Mouse (Mus musculus) myocyte (in vitro differentiated cells): Measurements from ENCODE around the gene Angel1. TPM values are rescaled to one million over a fixed set of nuclear protein-coding genes. Genes with fewer than 3 reads are reported as not detected.

Source experiments
- H3K27me3 ChIP-seq: one replicate; pipeline ENCODE4 v1.6.1; 2011; ENCODE audit not compliant: control insufficient read depth, insufficient read depth, insufficient read length
- H3K36me3 ChIP-seq: one replicate; pipeline ENCODE4 v1.6.1; 2011; ENCODE audit not compliant: control insufficient read depth, insufficient read depth
- H3K4me2 ChIP-seq: one replicate; pipeline ENCODE4 v1.6.1; 2011; ENCODE audit warnings: low read depth, control low read depth
- H3K4me3 ChIP-seq: one replicate; pipeline ENCODE4 v1.5.1; 2011; ENCODE audit warnings: mild to moderate bottlenecking, control low read depth, moderate library complexity
- H3K79me2 ChIP-seq: one replicate; pipeline ENCODE4 v1.6.1; 2011; ENCODE audit not compliant: control insufficient read depth, insufficient read depth
- H3ac ChIP-seq: one replicate; pipeline ENCODE4 v1.6.1; 2011; ENCODE audit not compliant: control insufficient read depth, insufficient read length
- CEBPB ChIP-seq: IDR thresholded peaks from 2 replicates; pipeline ENCODE4 v1.6.1; 2011; ENCODE audit warnings: mild to moderate bottlenecking, moderate library complexity; ENCODE audit not compliant: poor library complexity, insufficient read depth, severe bottlenecking
- E2F4 ChIP-seq: IDR thresholded peaks from one replicate; pipeline ENCODE4 v1.6.1; 2011; ENCODE audit warnings: mild to moderate bottlenecking, control low read depth, moderate library complexity; ENCODE audit not compliant: insufficient read depth
- MAX ChIP-seq: IDR thresholded peaks from one replicate; pipeline ENCODE4 v1.6.1; 2011; ENCODE audit warnings: low read depth, mild to moderate bottlenecking, control low read depth
- MYOD1 ChIP-seq, 3 experiments: IDR thresholded peaks; one replicate each; pipeline ENCODE4 v1.6.1; 2011; ENCODE audit warnings: control low read depth in 2 of 3, low read depth in 2 of 3, mild to moderate bottlenecking in 2 of 3, moderate library complexity in 1 of 3; ENCODE audit not compliant: insufficient read length in 2 of 3, control insufficient read depth in 1 of 3
- MYOG ChIP-seq, 3 experiments: IDR thresholded peaks; one replicate each; pipeline ENCODE4 v1.6.1; 2011; ENCODE audit warnings: control low read depth in 2 of 3, low read depth in 2 of 3, mild to moderate bottlenecking in 2 of 3; ENCODE audit not compliant: insufficient read length in 2 of 3, control insufficient read depth in 1 of 3, insufficient read depth in 1 of 3
- POLR2A ChIP-seq: IDR thresholded peaks from one replicate; pipeline ENCODE4 v1.6.1; 2011; ENCODE audit warnings: low read depth, mild to moderate bottlenecking, control low read depth, moderate library complexity; ENCODE audit not compliant: insufficient read length
- POLR2AphosphoS2 ChIP-seq: IDR thresholded peaks from one replicate; pipeline ENCODE4 v1.6.1; 2011; ENCODE audit warnings: low read depth, control low read depth; ENCODE audit not compliant: insufficient read length
- REST ChIP-seq: IDR thresholded peaks from one replicate; pipeline ENCODE4 v1.6.1; 2011; ENCODE audit warnings: mild to moderate bottlenecking, control low read depth, moderate library complexity; ENCODE audit not compliant: insufficient read depth, insufficient read length
- SRF ChIP-seq: IDR thresholded peaks from one replicate; pipeline ENCODE4 v1.6.1; 2011; ENCODE audit warnings: low read depth; ENCODE audit not compliant: control insufficient read depth, insufficient read length
- TCF12 ChIP-seq: IDR thresholded peaks from one replicate; pipeline ENCODE4 v1.6.1; 2011; ENCODE audit warnings: mild to moderate bottlenecking, control low read depth; ENCODE audit not compliant: poor library complexity, insufficient read depth, severe bottlenecking
- TCF3 ChIP-seq: IDR thresholded peaks from one replicate; pipeline ENCODE4 v1.6.1; 2011; ENCODE audit warnings: low read depth, control low read depth; ENCODE audit not compliant: insufficient read length
- USF1 ChIP-seq: IDR thresholded peaks from one replicate; pipeline ENCODE4 v1.6.1; 2011; ENCODE audit warnings: low read depth, mild to moderate bottlenecking, control low read depth, moderate library complexity
- polyA plus RNA-seq: library from polyadenylated mRNA; unstranded; fragments of >200 nt; fragmentation: generic; extraction: Trizol; gene quantifications from one replicate; pipeline ENCODE4 v1.2.1, GENCODE M21; 2012; ENCODE audit warnings: missing spikeins

Gene Angel1
- polyA plus RNA-seq, 1 experiment, result 3.0 TPM

DNA sequence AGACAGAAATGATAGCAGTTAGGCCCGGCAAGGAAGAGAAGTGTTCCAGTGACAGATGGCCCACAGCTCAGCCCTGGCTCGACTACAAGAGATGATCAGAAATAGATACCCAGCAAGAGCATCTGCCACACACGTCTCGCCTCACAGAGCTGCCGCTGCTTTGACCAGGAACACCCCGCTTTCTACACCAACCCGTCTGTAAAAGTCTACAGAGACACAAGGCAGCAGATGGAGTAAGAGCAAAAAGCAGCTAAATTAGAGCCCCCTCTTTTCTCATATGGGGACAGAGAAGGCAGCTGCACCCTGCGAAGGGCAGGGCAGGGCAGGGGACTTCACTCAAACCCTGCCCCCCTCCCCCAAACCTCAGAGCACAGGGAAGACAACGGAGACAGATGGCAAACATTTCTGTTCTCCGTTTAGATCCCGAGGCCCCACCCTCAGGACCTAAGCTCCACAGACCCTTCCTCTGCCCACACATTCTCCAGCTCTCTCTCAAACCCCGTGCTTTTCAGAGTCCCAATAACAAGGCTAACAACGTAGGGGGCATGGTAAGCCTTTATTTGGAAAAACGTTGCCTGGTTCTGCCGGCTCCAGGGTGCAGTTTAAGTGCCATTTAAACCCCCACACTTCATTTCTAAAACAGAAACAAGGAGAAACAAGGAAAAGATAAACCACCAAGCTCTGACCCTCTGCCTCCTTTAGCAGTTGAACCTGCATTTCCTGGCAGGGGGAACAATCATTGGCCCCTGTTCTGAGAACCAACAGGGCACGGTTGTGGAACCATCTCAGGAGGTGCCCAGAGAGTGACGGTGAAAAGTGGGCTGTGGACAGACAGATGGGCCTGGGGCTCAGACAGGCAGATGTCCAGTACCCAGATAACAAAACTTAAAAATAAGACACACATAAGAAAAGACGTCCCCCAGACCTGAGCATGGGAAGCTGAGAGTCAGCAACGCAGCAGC lies 26.0 kb downstream of the Angel1 start:
- H3K4me3 ChIP-seq, result no peak overlapping the region
- no peaks in the 10 kb centered on the region for H3K36me3 ChIP-seq
- no peaks in the 10 kb centered on the region for H3K27me3 ChIP-seq
- no peaks in the 10 kb centered on the region for H3K79me2 ChIP-seq
- TF ChIP-seq MAX (no peak), POLR2A (no peak)
- H3K4me2 ChIP-seq, result no peak overlapping the region
- H3ac ChIP-seq, result no peak overlapping the region

DNA sequence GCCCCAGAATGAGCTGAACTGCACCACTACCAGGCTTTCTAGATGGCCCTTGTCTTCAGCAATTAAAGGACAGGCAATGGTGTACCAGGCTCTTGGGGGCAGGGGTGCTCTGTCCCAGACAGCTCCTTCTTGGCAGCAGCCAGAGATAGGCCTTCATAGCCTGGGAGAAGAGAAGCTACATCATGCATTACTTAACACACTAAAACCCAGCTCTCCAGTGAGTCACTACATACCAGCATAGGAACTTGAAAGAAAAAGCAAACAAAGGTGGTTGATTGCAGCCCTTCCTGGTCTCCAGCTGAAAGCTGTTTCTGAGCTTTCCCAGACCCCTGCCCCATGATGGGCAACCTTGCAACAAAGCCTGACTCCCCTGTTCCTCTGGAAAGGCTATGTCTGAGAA lies 27.7 kb downstream of the Angel1 start:
- no peak overlapping the region for H3ac ChIP-seq
- H3K4me3 ChIP-seq, result no peak overlapping the region

DNA sequence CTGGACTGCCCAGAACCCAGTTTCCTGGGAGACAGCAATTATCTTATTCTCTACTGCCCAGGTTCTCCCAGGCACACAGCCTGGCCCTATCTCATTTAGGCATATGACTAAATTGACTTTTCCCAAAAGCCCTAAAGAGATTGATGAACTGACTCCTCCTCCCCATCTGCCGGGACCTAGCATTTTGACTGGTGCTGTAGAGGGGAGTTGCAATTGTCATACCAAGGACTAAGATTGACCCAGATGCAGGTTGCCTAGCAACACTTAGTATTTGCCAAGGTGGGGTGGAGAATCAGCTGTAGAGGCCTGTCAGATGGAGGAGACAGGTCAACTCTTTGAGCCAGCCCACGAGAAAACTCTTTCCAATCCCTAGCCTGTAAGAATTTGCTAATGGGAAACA lies 28.3 kb downstream of the Angel1 start:
- no peak for TF ChIP-seq MYOD1 (IDR thresholded peaks at IDR 0.05; ENCODE audit: control insufficient read depth in 1 of 3, insufficient read length in 2 of 3, low read depth in 2 of 3)
- H3K79me2 ChIP-seq, result no peaks in the 10 kb centered on the region
- H3K36me3 ChIP-seq, result no peaks in the 10 kb centered on the region
- H3K4me2 ChIP-seq, result no peak overlapping the region
- no peak overlapping the region for H3ac ChIP-seq
- H3K4me3 ChIP-seq, result no peak overlapping the region
- no peaks in the 10 kb centered on the region for H3K27me3 ChIP-seq

More for the DNA sequence above, 27.7 kb downstream of the Angel1 start:
- no peaks in the 10 kb centered on the region for H3K79me2 ChIP-seq
- TF ChIP-seq POLR2AphosphoS2 (no peak), TCF12 (no peak), MYOD1 (IDR thresholded peaks at IDR 0.05; ENCODE audit: control insufficient read depth in 1 of 3, insufficient read length in 2 of 3, low read depth in 2 of 3) (no peak), E2F4 (no peak), USF1 (no peak), TCF3 (no peak), MYOG (IDR thresholded peaks at IDR 0.05; ENCODE audit: control insufficient read depth in 1 of 3, insufficient read depth in 1 of 3, insufficient read length in 2 of 3, low read depth in 2 of 3) (no peak)
- no peak overlapping the region for H3K4me2 ChIP-seq
- no peaks in the 10 kb centered on the region for H3K27me3 ChIP-seq
- H3K36me3 ChIP-seq, result no peaks in the 10 kb centered on the region

GRCm38 (mm10) chr12:86694441-86694840 lies 31.8 kb downstream of the Angel1 start:
- TF ChIP-seq TCF12 (no peak), SRF (no peak), REST (no peak), E2F4 (no peak), MAX (no peak), POLR2A (no peak), CEBPB (no peak), MYOD1 (IDR thresholded peaks at IDR 0.05; ENCODE audit: control insufficient read depth in 1 of 3, insufficient read length in 2 of 3, low read depth in 2 of 3) (no peak)
- Histone ChIP-seq H3K4me3 (no peak overlapping the region), H3ac (no peak overlapping the region), H3K79me2 (no peaks in the 10 kb centered on the region), H3K4me2 (peak overlapping the region; percentile 6), H3K27me3 (no peaks in the 10 kb centered on the region), H3K36me3 (no peaks in the 10 kb centered on the region)

GRCm38 (mm10) chr12:86693389-86693788 lies 32.9 kb downstream of the Angel1 start:
- TF ChIP-seq REST, result no peak
- TF ChIP-seq MYOD1 (IDR thresholded peaks at IDR 0.05; ENCODE audit: control insufficient read depth in 1 of 3, insufficient read length in 2 of 3, low read depth in 2 of 3), result no peak
- TF ChIP-seq TCF12, result no peak
- TF ChIP-seq MAX, result no peak
- TF ChIP-seq SRF, result no peak
- TF ChIP-seq USF1, result no peak
- no peak for TF ChIP-seq CEBPB
- TF ChIP-seq POLR2AphosphoS2, result no peak
- Histone ChIP-seq H3K4me3 (no peak overlapping the region), H3K36me3 (no peaks in the 10 kb centered on the region), H3ac (no peak overlapping the region), H3K4me2 (no peak overlapping the region), H3K27me3 (no peaks in the 10 kb centered on the region), H3K79me2 (no peaks in the 10 kb centered on the region)
